20 mouse cellular contexts compared by ENCODE assay signal in the genomic region with DNA sequence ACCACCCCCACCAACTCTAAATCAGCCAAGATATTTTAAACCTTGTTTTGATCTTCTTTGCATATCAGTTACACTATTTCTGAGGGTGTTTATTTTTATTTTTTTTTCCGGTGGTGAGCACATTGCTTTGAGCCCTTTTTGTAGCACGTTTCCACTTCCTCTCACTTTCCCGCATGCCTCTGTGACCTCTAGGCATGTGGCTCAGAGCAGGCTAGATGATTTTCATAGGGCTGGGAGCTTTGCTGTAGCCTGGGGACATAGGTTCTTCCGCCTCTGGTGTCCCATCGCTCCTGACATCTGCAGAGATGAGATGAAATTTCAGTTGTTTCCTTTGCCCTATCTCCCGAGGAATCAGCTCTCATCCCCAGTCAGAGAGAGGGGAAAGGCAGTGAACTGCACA.
DNase-seq lines count a peak whose midpoint lies in the region; ATAC-seq and TF ChIP-seq lines count a peak whose summit lies in the region.
"Had no signal": no experiment of that assay in that cellular context is flagged by ENCODE, and none has a peak within 500 bp of the region (broad histone marks: within the 10 kb centered on the region; RNA-seq: fewer than 3 reads in every experiment).

No protein-coding gene starts in this region.

- 18% methylated on average over 6 of the region's 6 CpGs for WGBS in thymus, adult 2 months
- WGBS in limb, embryonic 10.5 days: 81% methylated on average over 6 of the region's 6 CpGs

- H3K4me1 ChIP-seq in thymus, adult 2 months (replicated peaks; ENCODE audit: control insufficient read depth, insufficient read depth, low read length): peaks cover 37% of the 10 kb centered on the region
- H3K4me1 ChIP-seq in limb, embryonic 10.5 days: no peaks in the 10 kb centered on the region
- H3K4me1 ChIP-seq: embryonic facial prominence, embryonic 12.5 days; forebrain, embryonic 12.5 days had no signal

- peak; percentile 44 for DNase-seq in CD4-positive, CD25-positive, alpha-beta regulatory T cell, adult 2 months (ENCODE audit: low read depth, low spot score)
- no peak for DNase-seq in thymus, adult 2 months
- no peak for DNase-seq in thymus, postnatal 0 days (ENCODE audit: low spot score)
- DNase-seq in T-cell, adult 2 months (ENCODE audit: low spot score): peak; percentile 12
- no peak for DNase-seq in limb, embryonic 10.5 days (ENCODE audit: low spot score)
- no peak for DNase-seq in adrenal gland, postnatal 36 days
- DNase-seq: adrenal gland, postnatal 10 days; cerebellum, adult 11-12 months; cerebellum, adult 9-10 months; cerebellum, postnatal 25 days; heart, adult 2 months had no signal

- ATAC-seq in CD4-positive, CD25-positive, alpha-beta regulatory T cell, adult 4 months: no peak
- ATAC-seq: forebrain, embryonic 16.5 days; intestine, embryonic 16.5 days had no signal

- TF ChIP-seq CTCF in thymus, adult 2 months (IDR thresholded peaks at IDR 0.05; ENCODE audit: borderline replicate concordance, control insufficient read depth, extremely low read depth, insufficient read depth, low read length, poor library complexity): no peak

- TF ChIP-seq POLR2A in thymus, adult 2 months (IDR thresholded peaks at IDR 0.05; ENCODE audit: control insufficient read depth, extremely low read depth, insufficient read depth, low read length, poor library complexity): no peak

- H3K4me3 ChIP-seq in thymus, adult 2 months (ENCODE audit: control insufficient read depth, insufficient read depth, low read length): no peak overlapping the region
- no peak overlapping the region for H3K4me3 ChIP-seq in limb, embryonic 10.5 days
- H3K4me3 ChIP-seq: embryonic facial prominence, embryonic 12.5 days; forebrain, embryonic 12.5 days; heart, adult 2 months; heart, embryonic 12.5 days; hindbrain, embryonic 10.5 days had no signal

- no peaks in the 10 kb centered on the region for H3K9me3 ChIP-seq in limb, embryonic 10.5 days (replicated peaks)
- H3K9me3 ChIP-seq: embryonic facial prominence, embryonic 12.5 days; forebrain, embryonic 12.5 days; heart, embryonic 12.5 days; hindbrain, embryonic 10.5 days had no signal

- H3K36me3 ChIP-seq in thymus, adult 2 months (ENCODE audit: control insufficient read depth, insufficient read depth, low read length): no peaks in the 10 kb centered on the region
- H3K36me3 ChIP-seq in limb, embryonic 10.5 days: no peaks in the 10 kb centered on the region
- H3K36me3 ChIP-seq: embryonic facial prominence, embryonic 12.5 days; forebrain, embryonic 12.5 days; G1E; heart, embryonic 12.5 days; hindbrain, embryonic 10.5 days had no signal

- H3K27ac ChIP-seq in thymus, adult 2 months (ENCODE audit: control insufficient read depth, insufficient read depth, low read length): peak overlapping the region; percentile 28
- H3K27ac ChIP-seq in limb, embryonic 10.5 days: no peak overlapping the region
- H3K27ac ChIP-seq: embryonic facial prominence, embryonic 12.5 days; forebrain, embryonic 12.5 days; heart, adult 2 months; hindbrain, embryonic 10.5 days; hindbrain, embryonic 14.5 days had no signal

- H3K27me3 ChIP-seq in thymus, adult 2 months (ENCODE audit: control insufficient read depth, insufficient read depth, low read length): no peaks in the 10 kb centered on the region
- H3K27me3 ChIP-seq in limb, embryonic 10.5 days (ENCODE audit: low read depth, poor library complexity, severe bottlenecking): no peaks in the 10 kb centered on the region
- H3K27me3 ChIP-seq: embryonic facial prominence, embryonic 12.5 days; forebrain, embryonic 12.5 days; heart, embryonic 12.5 days had no signal

Comparison
In these comparisons a context has a peak if more than half of its experiments do, and no peak if none do; other contexts are left out.
1. DNase-seq: peak in CD4-positive, CD25-positive, alpha-beta regulatory T cell, adult 2 months (single experiment) and T-cell, adult 2 months (single experiment); none in thymus, adult 2 months (single experiment), thymus, postnatal 0 days (single experiment), limb, embryonic 10.5 days (single experiment) and adrenal gland, postnatal 36 days (0 of 2).